Mouse (Mus musculus) limb, embryonic 12.5 days (tissue): ENCODE measurements around the gene Nr1h2. TPM values are rescaled to one million over a fixed set of nuclear protein-coding genes. Genes with fewer than 3 reads are reported as not detected.

Experiments used
- ATAC-seq: fragments of 200-750 bp; cut with Nextera tagmentation; 2 replicates; pipeline ENCODE4 v1.8.0; 2017; ENCODE audit warnings: low read depth, moderate TSS enrichment; ENCODE audit not compliant: insufficient number of reproducible peaks, insufficient read depth, low FRiP score, low TSS enrichment
- H3K27ac ChIP-seq: fragments of 300-500 bp; sonication (generic); 2 replicates; pipeline ENCODE4 v1.5.1; 2016; ENCODE audit warnings: mild to moderate bottlenecking, moderate library complexity
- H3K27me3 ChIP-seq: fragments of 300-500 bp; sonication (generic); 2 replicates; pipeline ENCODE4 v1.6.1; 2016; ENCODE audit warnings: mild to moderate bottlenecking, moderate library complexity
- H3K36me3 ChIP-seq: fragments of 300-500 bp; sonication (generic); 2 replicates; pipeline ENCODE4 v1.6.1; 2016; ENCODE audit warnings: mild to moderate bottlenecking, moderate library complexity
- H3K4me1 ChIP-seq: fragments of 300-500 bp; sonication (generic); replicated peaks from 2 replicates; pipeline ENCODE4 v1.6.1; 2016
- H3K4me2 ChIP-seq: fragments of 300-500 bp; sonication (generic); 2 replicates; pipeline ENCODE4 v1.6.1; 2016; ENCODE audit warnings: mild to moderate bottlenecking, moderate library complexity
- H3K4me3 ChIP-seq: fragments of 300-500 bp; sonication (generic); replicated peaks from 2 replicates; pipeline ENCODE4 v1.5.1; 2016; ENCODE audit warnings: mild to moderate bottlenecking
- H3K9ac ChIP-seq: fragments of 300-500 bp; sonication (generic); replicated peaks from 2 replicates; pipeline ENCODE4 v1.6.1; 2016; ENCODE audit warnings: mild to moderate bottlenecking, moderate library complexity
- H3K9me3 ChIP-seq: fragments of 300-500 bp; sonication (generic); 2 replicates; pipeline ENCODE4 v1.6.1; 2016; ENCODE audit warnings: mild to moderate bottlenecking, moderate library complexity
- WGBS: fragments of 180-500 bp; shearing (Covaris S2); methylation state at CpG from one replicate; pipeline ENCODE4 v1.1.7; 2016; 5-methylcytosine and 5-hydroxymethylcytosine counted together
- polyA plus RNA-seq: library from polyadenylated mRNA; unstranded; fragments of >200 nt; fragmentation: Nextera tagmentation; extraction: Ambion mirVana; gene quantifications from 2 replicates; pipeline ENCODE4 v1.2.1, GENCODE M21; 2016

Nr1h2 gene
- polyA plus RNA-seq, 1 experiment from 2014 or later, result 70.7 TPM

DNA sequence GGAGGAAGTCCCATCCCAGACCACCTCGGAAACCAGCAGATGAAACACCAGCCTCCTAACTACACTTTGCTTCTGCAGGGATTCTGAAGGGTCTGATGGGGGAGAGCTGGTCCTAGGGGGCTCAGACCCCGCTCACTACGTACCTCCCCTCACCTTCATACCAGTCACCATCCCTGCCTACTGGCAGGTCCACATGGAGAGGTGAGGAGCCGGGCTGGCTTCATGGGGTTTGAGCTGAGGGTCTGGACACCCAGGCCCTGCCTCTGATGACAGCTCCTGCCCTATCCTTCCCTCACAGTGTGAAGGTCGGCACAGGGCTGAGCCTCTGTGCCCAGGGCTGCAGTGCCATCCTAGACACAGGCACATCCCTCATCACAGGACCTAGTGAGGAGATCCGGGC, 31.2 kb upstream of the Nr1h2 start:
- H3K4me1 ChIP-seq, result peaks cover 25% of the 10 kb centered on the region
- H3K27me3 ChIP-seq, result peaks cover 78% of the 10 kb centered on the region
- no peak overlapping the region for H3K4me3 ChIP-seq
- no peak overlapping the region for H3K4me2 ChIP-seq
- no peaks in the 10 kb centered on the region for H3K9me3 ChIP-seq
- ATAC-seq, result no peak
- no peak overlapping the region for H3K27ac ChIP-seq
- 85% methylated on average over 6 of the region's 6 CpGs for WGBS
- H3K9ac ChIP-seq, result no peak overlapping the region
- H3K36me3 ChIP-seq, result no peaks in the 10 kb centered on the region

DNA sequence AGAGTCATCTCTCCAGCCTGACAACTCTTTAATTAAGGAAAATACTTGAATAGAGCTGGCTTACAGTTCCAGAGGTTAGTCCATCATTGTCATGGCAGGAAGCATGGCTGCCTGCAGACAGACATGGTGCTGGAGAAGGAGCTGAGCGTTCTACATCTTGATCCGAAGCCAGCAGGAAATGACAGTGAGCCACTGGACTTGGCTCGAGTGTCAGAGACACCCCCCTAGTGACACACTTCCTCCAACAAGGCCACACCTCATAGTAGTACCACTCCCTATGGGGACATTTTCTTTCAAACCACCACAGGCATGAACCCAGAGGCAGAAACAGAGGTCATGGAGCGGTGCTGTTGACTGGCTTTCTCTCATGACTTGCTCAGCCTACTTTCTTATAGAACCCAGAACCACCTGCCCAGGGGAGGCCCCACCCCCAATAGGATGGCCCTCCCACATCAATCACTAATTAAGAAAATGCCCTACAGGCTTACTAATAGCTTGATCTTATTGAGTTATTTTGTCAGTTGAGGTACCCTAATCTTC, 30.6 kb upstream of the Nr1h2 start:
- Histone ChIP-seq H3K4me3 (no peak overlapping the region), H3K4me2 (no peak overlapping the region)

DNA sequence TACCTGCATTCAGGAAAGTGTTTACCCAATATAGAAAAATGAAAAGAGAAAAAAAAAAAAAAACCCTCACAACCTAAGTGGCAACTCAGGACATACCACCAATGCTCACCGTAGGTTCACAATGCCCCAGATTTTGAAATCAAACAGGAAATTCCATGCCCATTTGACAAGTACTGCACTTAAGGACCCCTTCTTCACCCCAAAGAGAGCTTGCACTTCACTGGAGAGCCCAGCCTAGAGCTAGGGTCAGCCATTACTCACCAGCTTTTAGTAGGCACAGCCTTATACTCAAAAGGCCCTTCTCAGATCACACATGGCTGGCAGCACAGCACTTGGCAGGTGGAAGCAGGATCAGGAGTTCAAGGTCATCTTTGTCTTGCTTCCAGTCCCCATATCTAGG, 29.4 kb upstream of the Nr1h2 start:
- Histone ChIP-seq H3K9ac (no peak overlapping the region), H3K27me3 (peaks cover 60% of the 10 kb centered on the region), H3K36me3 (no peaks in the 10 kb centered on the region), H3K4me2 (no peak overlapping the region), H3K4me3 (no peak overlapping the region), H3K9me3 (no peaks in the 10 kb centered on the region), H3K4me1 (peaks cover 10% of the 10 kb centered on the region), H3K27ac (no peak overlapping the region)
- ATAC-seq, result no peak
- WGBS, result 85% methylated on average over 1 of the region's 1 CpGs

More for the DNA sequence above, 30.6 kb upstream of the Nr1h2 start:
- Histone ChIP-seq H3K36me3 (no peaks in the 10 kb centered on the region), H3K27ac (no peak overlapping the region), H3K9me3 (no peaks in the 10 kb centered on the region), H3K4me1 (peaks cover 20% of the 10 kb centered on the region), H3K27me3 (peaks cover 72% of the 10 kb centered on the region), H3K9ac (no peak overlapping the region)
- no peak for ATAC-seq
- WGBS, result 85% methylated on average over 4 of the region's 4 CpGs

DNA sequence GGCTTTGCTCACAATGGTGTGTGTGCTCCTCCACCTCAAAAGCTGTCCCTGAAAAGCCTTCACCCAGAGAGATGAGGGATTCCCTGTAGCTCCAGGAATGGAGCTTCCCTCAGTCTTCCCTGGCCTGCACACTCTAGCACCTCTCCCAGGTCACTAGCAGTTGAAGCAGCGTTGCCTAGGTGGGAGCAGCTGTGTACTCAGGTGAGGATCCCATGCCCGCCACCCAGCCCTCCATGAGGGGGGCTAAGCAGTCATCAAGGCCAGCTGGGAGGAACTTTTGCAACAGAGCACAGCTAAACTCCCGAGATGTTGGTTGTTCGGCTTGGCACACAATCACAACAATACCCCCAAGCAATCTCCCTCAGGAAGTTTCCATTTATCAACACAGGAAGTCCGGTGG, 29.0 kb upstream of the Nr1h2 start:
- no peaks in the 10 kb centered on the region for H3K36me3 ChIP-seq
- no peaks in the 10 kb centered on the region for H3K9me3 ChIP-seq
- no peak for ATAC-seq
- H3K9ac ChIP-seq, result no peak overlapping the region
- peaks cover 6% of the 10 kb centered on the region; the same call in 1 of the 2 replicates for H3K4me1 ChIP-seq
- H3K27me3 ChIP-seq, result peaks cover 56% of the 10 kb centered on the region
- H3K27ac ChIP-seq, result no peak overlapping the region
- 79% methylated on average over 5 of the region's 5 CpGs for WGBS
- no peak overlapping the region for H3K4me2 ChIP-seq
- no peak overlapping the region for H3K4me3 ChIP-seq

DNA sequence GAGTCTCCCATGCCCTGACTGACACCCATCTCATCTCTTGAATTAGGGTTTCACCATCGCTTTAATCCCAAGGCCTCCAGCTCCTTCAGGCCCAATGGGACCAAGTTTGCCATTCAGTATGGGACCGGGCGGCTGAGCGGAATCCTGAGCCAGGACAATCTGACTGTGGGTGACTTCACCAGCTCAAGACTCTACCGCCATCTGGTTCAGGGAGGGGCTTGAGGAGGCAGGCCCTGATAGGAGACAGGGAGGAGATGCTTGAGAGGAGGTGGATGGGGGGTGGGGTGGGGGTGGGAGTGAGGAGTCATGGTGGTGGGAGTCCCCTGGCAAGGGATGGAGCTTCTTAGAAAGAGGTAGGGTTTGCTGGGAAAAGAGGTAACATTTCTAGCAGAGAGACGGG, 27.9 kb upstream of the Nr1h2 start:
- Histone ChIP-seq H3K9ac (no peak overlapping the region), H3K4me3 (no peak overlapping the region), H3K36me3 (no peaks in the 10 kb centered on the region), H3K27me3 (peaks cover 45% of the 10 kb centered on the region), H3K9me3 (no peaks in the 10 kb centered on the region), H3K4me1 (no peaks in the 10 kb centered on the region), H3K4me2 (no peak overlapping the region), H3K27ac (no peak overlapping the region)
- WGBS, result 71% methylated on average over 6 of the region's 6 CpGs
- no peak for ATAC-seq

DNA sequence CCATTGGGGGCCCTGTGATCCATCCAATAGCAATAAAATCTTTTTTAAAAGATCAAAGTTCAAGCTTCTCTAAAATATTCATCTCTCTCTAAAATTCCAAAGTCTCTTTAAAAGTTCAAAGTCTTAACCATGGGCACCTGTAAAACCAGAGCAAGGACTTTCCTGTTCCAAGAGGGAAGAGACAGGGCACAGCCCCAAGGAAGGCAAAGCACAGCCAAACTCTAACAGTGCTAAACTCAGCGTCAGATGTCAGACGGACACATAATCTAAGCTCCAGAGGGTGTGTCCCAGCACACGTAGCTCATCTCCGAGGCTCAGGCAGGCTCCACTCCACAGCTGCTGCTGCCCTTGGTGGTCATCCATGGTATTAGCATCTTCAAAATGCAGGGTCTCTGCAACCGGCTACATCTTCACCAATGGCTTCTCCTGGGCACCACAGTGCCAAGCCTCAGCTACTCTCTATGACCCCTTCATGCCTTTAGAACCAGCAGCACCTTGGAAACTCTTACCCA, 22.6 kb upstream of the Nr1h2 start:
- peaks cover 5% of the 10 kb centered on the region; the same call in 1 of the 2 replicates for H3K27me3 ChIP-seq
- WGBS, result 45% methylated on average over 5 of the region's 5 CpGs
- H3K36me3 ChIP-seq, result no peaks in the 10 kb centered on the region
- H3K4me3 ChIP-seq, result no peak overlapping the region
- H3K27ac ChIP-seq, result no peak overlapping the region
- no peaks in the 10 kb centered on the region for H3K4me1 ChIP-seq
- no peak overlapping the region for H3K9ac ChIP-seq
- H3K9me3 ChIP-seq, result no peaks in the 10 kb centered on the region
- no peak overlapping the region for H3K4me2 ChIP-seq
- no peak for ATAC-seq

DNA sequence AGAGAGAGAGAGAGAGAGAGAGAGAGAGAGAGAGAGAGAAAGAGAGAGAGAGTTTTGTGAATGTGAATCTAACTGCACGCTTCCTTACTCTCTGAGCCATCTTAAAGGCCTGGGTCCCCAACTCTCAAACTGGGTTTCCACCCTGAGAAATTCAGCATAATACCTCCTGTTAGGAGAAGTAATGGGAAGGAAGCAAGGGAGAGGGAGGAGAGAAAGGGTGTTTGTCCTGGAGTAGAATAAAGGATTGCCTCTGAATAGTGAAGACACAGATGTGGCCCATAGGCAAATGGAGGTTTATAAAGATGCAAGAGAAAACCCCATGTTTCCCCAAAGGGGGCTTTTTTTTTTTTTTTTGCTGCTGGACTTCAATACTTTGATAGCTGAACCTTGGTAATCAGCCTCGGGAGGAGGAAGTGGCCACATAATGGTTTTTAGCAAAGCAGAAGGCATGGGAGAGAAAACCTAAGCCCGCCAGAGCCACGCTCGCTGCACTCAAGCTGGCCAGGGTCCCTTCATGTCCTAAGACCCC, 19.3 kb upstream of the Nr1h2 start:
- Histone ChIP-seq H3K9me3 (no peaks in the 10 kb centered on the region), H3K36me3 (no peaks in the 10 kb centered on the region)
- ATAC-seq, result no peak

DNA sequence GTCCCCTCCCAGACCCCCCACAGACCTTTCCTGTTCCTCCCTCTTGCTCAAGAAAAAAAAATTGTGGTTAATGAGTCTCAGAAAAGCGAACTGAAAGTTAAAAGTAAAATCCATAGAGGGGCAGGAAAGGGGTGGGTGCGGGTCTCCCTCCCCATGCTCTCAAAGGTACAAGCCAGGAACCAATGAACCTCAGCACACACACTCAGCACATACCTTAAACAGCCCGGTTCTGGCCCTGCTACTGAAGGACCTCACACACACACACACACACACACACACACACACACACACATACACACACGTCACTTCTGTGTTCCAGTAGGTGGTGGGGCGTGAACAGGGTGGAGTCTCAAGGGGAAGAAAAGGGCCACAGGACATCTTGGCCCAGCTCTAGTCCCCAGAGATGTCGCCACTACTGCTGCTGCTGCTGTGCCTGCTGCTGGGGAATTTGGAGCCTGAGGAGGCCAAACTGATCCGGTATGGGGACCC, 18.5 kb upstream of the Nr1h2 start, which contains the start of gene Napsa:
Gene Napsa, plus strand, starts transcription at position 168 of the 489 bp plus-strand sequence.
- Histone ChIP-seq H3K36me3 (no peaks in the 10 kb centered on the region), H3K9ac (no peak within 1 kb of the TSS), H3K4me3 (no peak within 1 kb of the TSS), H3K4me1 (no peaks in the 10 kb centered on the region), H3K4me2 (no peak within 1 kb of the TSS), H3K27me3 (0 out of 2 replicates have a peak, but pooled peaks cover 15% of the 10 kb centered on the region), H3K27ac (no peak within 1 kb of the TSS), H3K9me3 (no peaks in the 10 kb centered on the region)
- no peak for ATAC-seq
- WGBS, result 45% methylated on average over 7 of the region's 7 CpGs

More for the DNA sequence above, 19.3 kb upstream of the Nr1h2 start:
- 84% methylated on average over 5 of the region's 5 CpGs for WGBS
- Histone ChIP-seq H3K4me2 (no peak overlapping the region), H3K4me3 (no peak overlapping the region), H3K27me3 (0 out of 2 replicates have a peak, but pooled peaks cover 15% of the 10 kb centered on the region), H3K27ac (no peak overlapping the region), H3K9ac (no peak overlapping the region), H3K4me1 (no peaks in the 10 kb centered on the region)

DNA sequence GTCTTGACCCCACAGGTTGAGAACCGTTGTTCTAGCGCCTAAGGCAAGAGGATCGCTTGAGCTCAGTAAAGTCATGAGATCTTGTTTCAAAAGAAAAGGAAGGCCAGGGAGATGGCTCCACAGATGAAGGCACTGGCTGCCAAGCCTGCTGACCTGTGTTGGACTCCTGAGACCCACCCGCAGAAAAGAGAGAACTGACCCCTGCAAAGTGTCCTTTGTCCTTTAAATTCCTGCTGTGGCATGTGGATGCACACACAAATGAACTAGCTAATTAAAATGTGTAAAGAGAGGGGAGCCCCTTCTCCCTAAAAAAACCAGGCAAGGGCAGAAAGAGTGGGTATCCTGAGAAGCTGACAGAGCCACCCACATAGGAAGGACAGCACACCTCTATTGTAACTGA, 18.1 kb upstream of the Nr1h2 start:
- H3K36me3 ChIP-seq, result no peaks in the 10 kb centered on the region
- 45% methylated on average over 4 of the region's 4 CpGs for WGBS
- 0 out of 2 replicates have a peak, but pooled peaks cover 15% of the 10 kb centered on the region for H3K27me3 ChIP-seq
- no peak overlapping the region for H3K4me2 ChIP-seq
- H3K27ac ChIP-seq, result no peak overlapping the region
- no peak overlapping the region for H3K4me3 ChIP-seq
- H3K9me3 ChIP-seq, result no peaks in the 10 kb centered on the region
- H3K4me1 ChIP-seq, result no peaks in the 10 kb centered on the region
- no peak overlapping the region for H3K9ac ChIP-seq
- ATAC-seq, result no peak

DNA sequence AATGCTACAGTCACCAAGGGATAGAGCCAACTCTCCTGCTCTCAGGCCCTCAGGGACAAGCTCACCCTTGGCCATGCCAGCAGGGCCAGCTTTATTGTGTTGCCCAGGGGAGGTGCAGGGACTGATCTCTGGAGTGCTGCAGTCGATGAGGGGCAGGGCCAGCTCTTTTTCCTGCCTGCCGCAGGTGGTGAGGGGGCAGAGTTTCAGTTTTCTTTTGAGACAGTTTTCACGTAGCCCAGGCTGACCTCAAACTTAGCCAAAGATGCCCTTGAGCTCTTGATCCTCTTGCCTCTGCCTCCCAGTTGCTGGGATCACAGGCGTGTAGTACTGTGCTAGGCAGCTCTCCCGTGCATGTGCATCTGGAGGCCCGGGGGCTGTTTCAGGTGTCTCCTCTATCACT, 17.2 kb upstream of the Nr1h2 start:
- ATAC-seq, result no peak
- 0 out of 2 replicates have a peak, but pooled peaks cover 15% of the 10 kb centered on the region for H3K27me3 ChIP-seq
- no peak overlapping the region for H3K4me3 ChIP-seq
- no peak overlapping the region for H3K9ac ChIP-seq
- no peaks in the 10 kb centered on the region for H3K36me3 ChIP-seq
- H3K9me3 ChIP-seq, result no peaks in the 10 kb centered on the region
- WGBS, result 72% methylated on average over 6 of the region's 6 CpGs
- H3K27ac ChIP-seq, result no peak overlapping the region
- H3K4me2 ChIP-seq, result no peak overlapping the region
- no peaks in the 10 kb centered on the region for H3K4me1 ChIP-seq

DNA sequence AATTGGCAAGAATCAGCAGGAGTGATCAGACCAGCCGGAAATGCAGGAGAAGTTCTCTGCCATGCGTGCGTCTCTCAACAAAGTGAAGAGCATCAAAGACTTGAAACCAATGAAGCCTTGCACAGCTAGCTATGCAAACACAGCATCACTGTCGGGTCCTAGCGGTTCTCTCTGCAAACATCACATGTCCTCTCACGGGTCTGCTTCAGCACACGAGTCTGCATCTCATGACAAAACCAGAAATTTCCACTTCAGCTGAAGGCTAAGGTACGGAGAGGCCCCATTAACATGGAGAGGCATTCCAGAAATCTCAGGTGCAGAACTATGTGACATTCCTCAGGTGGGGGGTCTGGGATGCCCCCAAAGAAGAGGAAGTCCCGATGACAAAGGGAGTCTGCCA, 15.1 kb upstream of the Nr1h2 start:
- H3K27ac ChIP-seq, result no peak overlapping the region
- H3K36me3 ChIP-seq, result no peaks in the 10 kb centered on the region
- H3K9ac ChIP-seq, result no peak overlapping the region
- H3K4me2 ChIP-seq, result no peak overlapping the region
- peaks cover 15% of the 10 kb centered on the region; the same call in 1 of the 2 replicates for H3K27me3 ChIP-seq
- H3K9me3 ChIP-seq, result no peaks in the 10 kb centered on the region
- no peak overlapping the region for H3K4me3 ChIP-seq
- ATAC-seq, result no peak
- H3K4me1 ChIP-seq, result no peaks in the 10 kb centered on the region
- 75% methylated on average over 9 of the region's 9 CpGs for WGBS
